Mouse (Mus musculus): ENCODE measurements at regions not wholly inside any gene's neighbourhood (a gene's known extent, or its start where the extent isn't known, plus 50 kb on each side); places are given as distances from the start of the nearest gene placed in this dataset.

DNA sequence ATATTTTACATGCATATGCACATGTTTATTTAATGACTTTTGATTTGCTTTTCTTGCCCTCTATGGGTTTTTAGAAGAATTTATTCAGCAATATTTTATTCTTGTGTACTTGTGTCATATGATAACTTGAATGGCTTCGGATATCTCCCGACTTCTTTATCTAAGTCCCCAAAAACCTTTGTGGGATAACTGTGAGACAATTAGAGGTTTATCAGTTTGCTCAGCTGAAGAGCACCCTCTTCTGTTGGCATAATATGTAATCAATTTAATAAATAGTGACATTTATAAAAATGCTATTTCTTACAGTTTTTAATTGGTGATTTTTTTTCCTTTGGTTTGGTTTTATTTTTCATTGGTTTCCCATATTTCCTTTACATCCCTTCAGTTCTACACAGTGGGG, 194.2 kb upstream of the Tent5a start:
- TF ChIP-seq EP300 (optimal IDR thresholded peaks at IDR 0.05) = no peak
- TF ChIP-seq CTCF (IDR thresholded peaks at IDR 0.05; ENCODE audit: low read depth) = peak; percentile 31
